Mouse (Mus musculus) limb, embryonic 14.5 days (tissue): ENCODE measurements around the gene Dpyd. TPM values are rescaled to one million over a fixed set of nuclear protein-coding genes. Genes with fewer than 3 reads are reported as not detected.

Experiments used
- ATAC-seq: fragments of 200-750 bp; cut with Nextera tagmentation; 2 replicates; pipeline ENCODE4 v1.8.0; 2017; ENCODE audit warnings: low read depth, moderate number of reproducible peaks, moderate TSS enrichment; ENCODE audit not compliant: low FRiP score
- DNase-seq: peaks from one replicate; pipeline ENCODE4 v3.0.0-alpha.2; 2015; ENCODE audit warnings: low spot score
- H3K27ac ChIP-seq: fragments of 300-500 bp; sonication (generic); replicated peaks from 2 replicates; pipeline ENCODE4 v1.5.1; 2014; ENCODE audit warnings: low read depth, mild to moderate bottlenecking, low read length, moderate library complexity, mixed read lengths
- H3K27me3 ChIP-seq: fragments of 300-500 bp; sonication (generic); 2 replicates; pipeline ENCODE4 v1.6.1; 2014; ENCODE audit warnings: low read length, mixed read lengths; ENCODE audit not compliant: control insufficient read depth, insufficient read depth
- H3K36me3 ChIP-seq: fragments of 300-500 bp; sonication (generic); 2 replicates; pipeline ENCODE4 v1.6.1; 2014; ENCODE audit warnings: mild to moderate bottlenecking, low read length, moderate library complexity, mixed read lengths; ENCODE audit not compliant: control insufficient read depth, insufficient read depth
- H3K4me1 ChIP-seq: fragments of 300-500 bp; sonication (generic); 2 replicates; pipeline ENCODE4 v1.6.1; 2014; ENCODE audit warnings: antibody characterized with exemption, low read length, mixed read lengths; ENCODE audit not compliant: control insufficient read depth, insufficient read depth
- H3K4me2 ChIP-seq: fragments of 300-500 bp; sonication (generic); replicated peaks from 2 replicates; pipeline ENCODE4 v1.6.1; 2014; ENCODE audit warnings: low read depth, mild to moderate bottlenecking, low read length, moderate library complexity; ENCODE audit not compliant: severe bottlenecking
- H3K4me3 ChIP-seq: fragments of 300-500 bp; sonication (generic); replicated peaks from 2 replicates; pipeline ENCODE4 v1.5.1; 2014; ENCODE audit warnings: low read length
- H3K9ac ChIP-seq: fragments of 300-500 bp; sonication (generic); 2 replicates; pipeline ENCODE4 v1.6.1; 2014; ENCODE audit warnings: mild to moderate bottlenecking, low read depth, low read length, moderate library complexity; ENCODE audit not compliant: severe bottlenecking
- H3K9me3 ChIP-seq: fragments of 300-500 bp; sonication (generic); 2 replicates; pipeline ENCODE4 v1.6.1; 2016; ENCODE audit warnings: low read length; ENCODE audit not compliant: control insufficient read depth
- POLR2A ChIP-seq: fragments of 200-500 bp; IDR thresholded peaks from 2 replicates; pipeline ENCODE4 v1.8.0; 2012; ENCODE audit warnings: inconsistent platforms, mild to moderate bottlenecking, moderate library complexity, borderline replicate concordance; ENCODE audit not compliant: insufficient read depth, insufficient read length; ENCODE audit errors: extremely low read depth
- WGBS: fragments of 180-500 bp; shearing (Covaris S2); extraction: QIAGEN DNeasy Blood & Tissue Kit; methylation state at CpG from one replicate; pipeline ENCODE4 v1.1.7; 2014; 5-methylcytosine and 5-hydroxymethylcytosine counted together
- polyA plus RNA-seq, 2 experiments: library from polyadenylated mRNA; depleted of rRNA in 1 of 2; stranded (reverse) in 1 of 2; unstranded in 1 of 2; fragments of >200 nt; fragmentation: Nextera tagmentation in 1 of 2; extraction: Ambion mirVana in 1 of 2; gene quantifications; 2 replicates each; pipeline versions ENCODE4 v1.2.1 to v1.2.3; 2012 to 2014

Dpyd gene
- polyA plus RNA-seq, 2 experiments: 3.1 to 5.2 TPM

- no peak overlapping the region for H3K9ac ChIP-seq
- no peak overlapping the region for H3K4me3 ChIP-seq
- H3K4me2 ChIP-seq: no peak overlapping the region
- no peaks in the 10 kb centered on the region for H3K9me3 ChIP-seq
- DNase-seq (no peak), ATAC-seq (no peak)
- no peaks in the 10 kb centered on the region for H3K4me1 ChIP-seq
- no peaks in the 10 kb centered on the region for H3K36me3 ChIP-seq
- TF ChIP-seq POLR2A: no peak
- no peak overlapping the region for H3K27ac ChIP-seq
- WGBS: 81% methylated on average over 6 of the region's 6 CpGs
- no peaks in the 10 kb centered on the region for H3K27me3 ChIP-seq
Measured at GRCm38 (mm10) chr3:119165691-119166090, 603.8 kb downstream of the Dpyd start.

DNA sequence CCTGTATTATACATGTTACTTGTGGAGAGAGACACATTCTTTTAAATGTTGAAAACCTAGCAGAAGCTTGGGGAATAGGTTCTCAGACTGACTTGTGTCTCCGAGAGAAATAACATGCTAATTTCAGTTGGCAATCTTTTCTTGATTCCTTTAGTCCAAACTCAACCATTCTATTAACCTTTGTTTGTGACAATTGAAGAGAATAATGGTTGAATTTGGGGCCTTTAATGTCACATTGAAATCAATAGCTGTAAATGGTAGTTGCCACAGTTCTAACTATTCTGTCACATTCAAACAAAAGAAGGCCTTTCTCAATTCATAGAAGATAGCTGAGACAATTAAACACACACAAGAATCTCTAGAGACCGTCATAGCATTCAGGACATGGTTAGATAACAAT lies 606.2 kb downstream of the Dpyd start:
- H3K9me3 ChIP-seq: no peaks in the 10 kb centered on the region
- no peak for DNase-seq
- no peak overlapping the region for H3K4me3 ChIP-seq
- ATAC-seq: no peak
- H3K27me3 ChIP-seq: no peaks in the 10 kb centered on the region
- 69% methylated on average over 2 of the region's 2 CpGs for WGBS
- no peak overlapping the region for H3K4me2 ChIP-seq
- no peaks in the 10 kb centered on the region for H3K36me3 ChIP-seq
- no peak overlapping the region for H3K9ac ChIP-seq
- TF ChIP-seq POLR2A: no peak
- no peaks in the 10 kb centered on the region for H3K4me1 ChIP-seq
- no peak overlapping the region for H3K27ac ChIP-seq

DNA sequence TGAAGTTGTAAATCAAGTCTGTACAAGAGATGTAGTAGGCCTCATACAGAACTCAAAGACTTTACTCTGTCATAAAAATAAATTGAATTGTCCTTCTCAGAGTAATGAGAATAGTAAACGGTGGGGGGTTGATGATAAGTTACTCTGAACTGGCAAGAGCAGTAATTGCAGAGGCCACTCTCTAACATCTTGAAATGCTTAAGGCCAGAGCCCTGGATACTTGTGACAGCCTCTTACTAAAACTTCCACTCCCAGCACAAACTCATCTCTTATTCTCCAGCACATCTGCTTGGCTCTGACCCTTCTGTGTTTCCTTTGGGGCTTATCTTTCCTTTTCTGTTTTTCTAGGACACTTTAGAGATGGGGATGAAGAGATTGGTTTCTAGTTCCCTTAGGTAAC lies 606.7 kb downstream of the Dpyd start:
- H3K9ac ChIP-seq: no peak overlapping the region
- H3K4me2 ChIP-seq: no peak overlapping the region
- DNase-seq: peak; percentile 34
- no peaks in the 10 kb centered on the region for H3K4me1 ChIP-seq
- TF ChIP-seq POLR2A: no peak
- no peaks in the 10 kb centered on the region for H3K36me3 ChIP-seq
- H3K4me3 ChIP-seq: no peak overlapping the region
- no peaks in the 10 kb centered on the region for H3K9me3 ChIP-seq
- ATAC-seq: no peak
- no peak overlapping the region for H3K27ac ChIP-seq
- H3K27me3 ChIP-seq: no peaks in the 10 kb centered on the region
- WGBS: 8% methylated on average over 1 of the region's 1 CpGs

DNA sequence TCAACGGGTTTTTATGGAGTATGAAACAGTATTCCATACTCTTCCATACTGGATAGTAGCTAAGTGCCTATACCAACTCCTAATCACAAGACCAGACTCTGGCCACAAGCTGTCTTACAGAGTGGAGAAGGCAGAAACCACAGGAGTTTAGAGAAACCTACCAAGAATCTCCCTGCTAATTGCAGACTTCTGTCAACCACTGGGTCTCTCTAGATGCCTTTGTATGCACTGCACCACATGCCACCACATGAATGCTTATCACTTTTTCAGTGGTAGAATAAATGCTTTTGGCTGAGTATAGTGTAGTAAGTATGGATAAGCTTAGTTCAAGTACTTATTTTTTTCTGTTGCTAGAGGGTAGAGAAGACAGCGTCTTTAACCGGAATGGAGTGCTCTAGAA lies 621.3 kb downstream of the Dpyd start:
- Histone ChIP-seq H3K27ac (no peak overlapping the region), H3K4me2 (no peak overlapping the region), H3K9me3 (no peaks in the 10 kb centered on the region), H3K27me3 (no peaks in the 10 kb centered on the region), H3K4me3 (no peak overlapping the region), H3K4me1 (no peaks in the 10 kb centered on the region), H3K36me3 (no peaks in the 10 kb centered on the region), H3K9ac (no peak overlapping the region)
- DNase-seq: no peak
- no peak for ATAC-seq
- TF ChIP-seq POLR2A: no peak
- 89% methylated on average over 3 of the region's 3 CpGs for WGBS

DNA sequence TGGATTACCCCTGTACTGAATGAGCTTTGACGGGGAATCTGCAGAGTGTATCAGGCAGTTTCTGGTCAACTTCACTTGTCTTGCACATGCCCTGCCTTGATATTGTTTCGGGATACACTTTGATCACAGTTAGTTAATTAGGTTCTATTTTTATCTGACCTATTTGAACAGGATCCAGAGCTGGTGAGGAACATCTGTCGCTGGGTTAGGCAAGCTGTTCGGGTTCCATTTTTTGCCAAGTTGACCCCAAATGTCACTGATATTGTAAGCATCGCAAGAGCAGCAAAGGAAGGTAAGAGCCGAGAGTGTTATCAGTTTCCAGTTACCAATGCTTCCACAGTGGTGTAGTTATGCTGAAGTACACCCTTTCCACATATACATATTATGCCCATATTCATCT lies 632.1 kb downstream of the Dpyd start:
- 80% methylated on average over 6 of the region's 6 CpGs for WGBS
- H3K4me3 ChIP-seq: no peak overlapping the region

DNA sequence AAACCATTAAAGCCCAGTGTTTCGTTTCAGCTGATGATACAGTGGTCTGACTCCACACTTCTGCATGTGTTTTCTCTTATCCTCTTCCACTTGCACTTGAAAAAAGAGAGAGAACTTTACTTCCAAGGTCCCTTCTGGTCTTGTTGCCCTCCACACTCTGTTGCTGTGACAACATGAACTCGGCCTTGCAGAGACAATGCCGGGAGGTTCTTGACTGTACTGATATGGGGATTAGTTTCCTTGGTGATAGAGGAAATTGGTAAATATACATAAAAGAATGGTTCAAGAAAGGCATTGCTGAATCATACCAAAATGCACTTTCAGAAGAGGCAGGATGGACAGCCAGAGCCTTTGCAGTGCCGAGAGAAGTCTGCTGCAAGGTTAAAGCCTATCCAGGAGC lies 633.7 kb downstream of the Dpyd start:
- WGBS: 82% methylated on average over 4 of the region's 4 CpGs

More for the DNA sequence above, 632.1 kb downstream of the Dpyd start:
- Histone ChIP-seq H3K27me3 (no peaks in the 10 kb centered on the region), H3K4me2 (no peak overlapping the region), H3K36me3 (no peaks in the 10 kb centered on the region), H3K4me1 (no peaks in the 10 kb centered on the region; the same call in 1 of the 2 replicates), H3K9me3 (no peaks in the 10 kb centered on the region), H3K9ac (no peak overlapping the region), H3K27ac (no peak overlapping the region)
- TF ChIP-seq POLR2A: no peak
- DNase-seq (no peak), ATAC-seq (no peak)

More for the DNA sequence above, 633.7 kb downstream of the Dpyd start:
- Histone ChIP-seq H3K4me2 (no peak overlapping the region), H3K27me3 (no peaks in the 10 kb centered on the region), H3K9ac (no peak overlapping the region), H3K27ac (no peak overlapping the region), H3K36me3 (no peaks in the 10 kb centered on the region), H3K4me1 (no peaks in the 10 kb centered on the region; the same call in 1 of the 2 replicates), H3K4me3 (no peak overlapping the region), H3K9me3 (no peaks in the 10 kb centered on the region)
- DNase-seq (no peak), ATAC-seq (no peak)
- no peak for TF ChIP-seq POLR2A
